Mouse (Mus musculus): ENCODE data around the gene Tmem95. TPM values are rescaled to one million over a fixed set of nuclear protein-coding genes. Genes with fewer than 3 reads are reported as not detected.
"Not testable (repeated sequence)": the region's sequence is repeated elsewhere in the genome, so short reads cannot be mapped to it uniquely, and the experiment has no call there.

Gene Tmem95
- polyA plus RNA-seq, 1 experiment from 2014 or later: not detected

DNA sequence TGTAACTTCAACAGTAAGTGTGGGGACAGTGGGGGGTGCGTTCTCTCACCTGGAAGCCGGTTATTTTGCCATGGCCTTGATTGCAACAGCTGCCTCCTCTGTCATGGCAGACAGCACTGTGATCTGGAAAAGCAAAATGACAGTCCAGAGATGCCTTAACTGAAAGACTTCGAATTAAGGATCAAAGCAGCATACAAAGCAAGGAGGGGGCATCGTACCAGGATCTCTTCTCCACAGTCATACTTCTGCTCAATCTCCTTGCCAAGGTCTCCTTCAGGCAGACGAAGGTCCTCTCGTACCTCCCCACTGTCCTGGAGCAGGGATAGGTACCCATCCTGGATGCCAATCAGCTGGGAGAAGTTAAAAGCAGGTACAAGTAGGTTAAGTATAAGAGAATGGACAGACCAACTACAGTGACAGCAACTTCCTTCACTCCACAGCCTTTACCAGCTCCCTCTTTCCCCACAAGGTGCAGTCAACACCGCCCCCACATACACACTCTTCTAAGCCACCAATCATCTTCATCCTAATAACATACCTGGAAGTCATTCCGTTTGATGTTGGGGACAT lies 39.6 kb upstream of the Tmem95 start:
- H3K9me3 ChIP-seq (ENCODE audit: low read length): no peaks in the 10 kb centered on the region
- WGBS: 85% methylated on average over 8 of the region's 8 CpGs
- no peak overlapping the region for H3K27ac ChIP-seq (ENCODE audit: low read length)
- H3K36me3 ChIP-seq (ENCODE audit: insufficient read depth, low read length): peaks cover 42% of the 10 kb centered on the region
- no peak overlapping the region for H3K4me2 ChIP-seq (replicated peaks; ENCODE audit: low read depth, low read length)
- H3K4me1 ChIP-seq (ENCODE audit: insufficient read depth, low read length): peaks cover 43% of the 10 kb centered on the region
- no peak overlapping the region for H3K4me3 ChIP-seq (ENCODE audit: low read length)
- no peak for ATAC-seq (ENCODE audit: low FRiP score, low TSS enrichment)
- H3K9ac ChIP-seq (replicated peaks; ENCODE audit: low read length): no peak overlapping the region
- H3K27me3 ChIP-seq (ENCODE audit: insufficient read depth, low read length): no peaks in the 10 kb centered on the region

DNA sequence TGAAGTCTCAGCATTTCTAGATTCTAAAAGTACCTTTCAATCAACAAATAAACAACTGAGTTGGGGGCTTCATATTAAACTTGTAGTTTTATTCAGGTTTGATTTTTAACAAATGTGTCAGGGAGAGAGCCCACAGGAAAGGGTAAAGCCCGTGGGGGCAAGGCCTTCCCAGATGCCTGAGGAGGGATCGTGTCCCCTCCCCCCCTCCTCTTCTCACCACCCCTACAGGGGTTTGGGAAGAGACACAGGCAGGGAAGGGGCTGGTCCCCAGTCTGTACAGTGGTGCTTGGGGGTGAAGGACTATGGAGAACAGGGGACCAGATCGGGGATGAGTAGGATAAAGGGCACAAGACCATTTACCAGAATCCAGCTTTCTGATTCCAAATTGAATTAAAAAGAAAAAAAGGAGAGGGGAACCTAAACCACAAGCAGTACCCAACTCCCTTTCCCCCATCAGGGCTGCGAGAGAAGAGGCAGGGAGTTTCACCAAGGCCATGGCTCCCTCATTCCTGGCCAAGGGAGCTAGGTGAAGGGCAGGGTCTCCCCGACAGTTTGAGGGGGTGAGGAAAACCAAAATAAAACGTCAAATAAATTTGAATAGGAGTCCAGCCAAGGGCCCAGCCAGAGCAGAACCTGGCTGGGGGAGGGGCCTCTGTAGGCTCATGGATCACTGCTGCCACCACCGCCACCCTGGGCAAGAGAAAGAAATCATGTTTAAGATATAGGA lies 39.0 kb upstream of the Tmem95 start:
- 55% methylated on average over 7 of the region's 7 CpGs for WGBS

DNA sequence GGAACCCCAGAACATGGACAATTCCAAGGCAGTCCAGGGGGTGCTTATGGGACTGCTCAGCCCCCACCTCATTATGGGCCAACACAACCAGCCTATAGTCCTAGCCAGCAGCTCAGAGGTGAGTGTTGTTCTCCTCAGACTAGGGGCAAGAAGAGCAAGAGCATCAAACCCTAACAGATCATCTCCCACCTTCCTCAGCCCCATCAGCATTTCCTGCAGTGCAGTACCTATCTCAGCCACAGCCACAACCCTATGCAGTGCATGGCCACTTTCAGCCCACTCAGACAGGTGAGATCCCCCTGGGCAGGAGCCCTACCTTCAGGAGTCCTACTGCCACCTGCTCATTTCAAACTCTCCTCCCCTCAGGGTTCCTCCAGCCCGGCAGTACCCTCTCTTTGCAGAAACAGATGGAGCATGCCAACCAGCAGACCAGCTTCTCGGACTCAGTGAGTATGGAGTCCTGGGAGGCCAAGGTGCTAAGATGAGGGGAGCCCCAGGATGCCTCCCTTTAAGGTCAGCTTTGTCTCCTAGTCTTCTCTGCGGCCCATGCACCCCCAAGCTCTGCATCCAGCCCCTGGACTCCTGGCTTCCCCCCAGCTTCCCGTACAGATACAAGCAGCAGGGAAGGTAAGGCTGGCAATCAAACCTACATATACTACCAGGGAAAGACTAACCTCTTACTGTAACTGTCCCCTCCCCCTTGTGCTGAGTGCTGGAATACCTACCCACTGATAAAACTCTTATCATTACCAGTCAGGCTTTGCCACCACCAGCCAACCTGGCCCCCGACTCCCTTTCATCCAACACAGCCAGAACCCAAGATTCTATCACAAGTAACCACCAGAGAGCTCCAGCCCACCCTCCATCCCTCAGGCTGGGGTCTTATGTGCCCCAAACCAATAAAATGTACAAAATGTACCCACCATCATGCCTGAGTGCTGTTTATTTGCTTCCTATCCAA lies 38.1 kb upstream of the Tmem95 start:
- Histone ChIP-seq H3K36me3 (ENCODE audit: insufficient read depth, low read length) (peaks cover 57% of the 10 kb centered on the region), H3K9me3 (ENCODE audit: low read length) (no peaks in the 10 kb centered on the region), H3K4me1 (ENCODE audit: insufficient read depth, low read length) (peaks cover 40% of the 10 kb centered on the region), H3K4me3 (ENCODE audit: low read length) (no peak overlapping the region), H3K27ac (ENCODE audit: low read length) (no peak overlapping the region), H3K4me2 (replicated peaks; ENCODE audit: low read depth, low read length) (no peak overlapping the region), H3K27me3 (ENCODE audit: insufficient read depth, low read length) (no peaks in the 10 kb centered on the region), H3K9ac (replicated peaks; ENCODE audit: low read length) (no peak overlapping the region)
- no peak for ATAC-seq (ENCODE audit: low FRiP score, low TSS enrichment)
- WGBS: 65% methylated on average over 5 of the region's 5 CpGs

More for the DNA sequence above, 39.0 kb upstream of the Tmem95 start:
- H3K27me3 ChIP-seq (ENCODE audit: insufficient read depth, low read length); ATAC-seq (ENCODE audit: low FRiP score, low TSS enrichment); H3K27ac ChIP-seq (ENCODE audit: low read length); H3K4me2 ChIP-seq (replicated peaks; ENCODE audit: low read depth, low read length); H3K9ac ChIP-seq (replicated peaks; ENCODE audit: low read length); H3K9me3 ChIP-seq (ENCODE audit: low read length); H3K4me3 ChIP-seq (ENCODE audit: low read length): not testable (repeated sequence)
- Histone ChIP-seq H3K36me3 (ENCODE audit: insufficient read depth, low read length) (peaks cover 49% of the 10 kb centered on the region), H3K4me1 (ENCODE audit: insufficient read depth, low read length) (peaks cover 40% of the 10 kb centered on the region)

DNA sequence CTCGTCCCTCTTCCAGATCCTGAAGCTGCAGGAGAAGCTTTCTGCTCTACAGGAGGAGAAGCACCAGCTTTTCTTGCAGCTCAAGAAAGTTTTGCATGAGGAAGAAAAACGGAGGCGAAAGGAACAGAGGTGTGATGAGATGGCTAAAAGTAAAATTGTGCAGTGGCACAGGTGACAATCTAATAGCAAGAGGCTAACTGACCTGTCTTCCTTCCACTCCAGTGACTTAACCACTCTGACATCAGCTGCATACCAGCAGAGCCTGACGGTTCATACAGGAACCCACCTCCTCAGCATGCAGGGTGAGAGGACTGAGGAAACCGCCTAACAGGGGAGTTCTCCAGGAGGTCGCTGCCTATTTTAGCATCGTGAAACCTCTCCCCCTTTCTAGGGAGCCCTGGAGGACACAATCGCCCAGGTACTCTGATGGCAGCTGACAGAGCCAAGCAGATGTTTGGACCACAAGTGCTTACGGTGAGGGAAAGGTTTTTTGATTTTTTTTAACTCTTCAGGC lies 37.2 kb upstream of the Tmem95 start:
- peak overlapping the region; percentile 83; the same call in 1 of the 2 replicates for H3K9ac ChIP-seq (replicated peaks; ENCODE audit: low read length)
- H3K27me3 ChIP-seq (ENCODE audit: insufficient read depth, low read length): no peaks in the 10 kb centered on the region
- no peaks in the 10 kb centered on the region for H3K9me3 ChIP-seq (ENCODE audit: low read length)
- H3K27ac ChIP-seq (ENCODE audit: low read length): 0 out of 2 replicates have a peak overlapping the region, but pooled peaks have one; percentile 78
- peak overlapping the region; percentile 79 for H3K4me2 ChIP-seq (replicated peaks; ENCODE audit: low read depth, low read length)
- peak overlapping the region; percentile 88 for H3K4me3 ChIP-seq (ENCODE audit: low read length)
- no peak for ATAC-seq (ENCODE audit: low FRiP score, low TSS enrichment)
- H3K36me3 ChIP-seq (ENCODE audit: insufficient read depth, low read length): peaks cover 67% of the 10 kb centered on the region
- WGBS: 36% methylated on average over 9 of the region's 9 CpGs
- peaks cover 40% of the 10 kb centered on the region for H3K4me1 ChIP-seq (ENCODE audit: insufficient read depth, low read length)

DNA sequence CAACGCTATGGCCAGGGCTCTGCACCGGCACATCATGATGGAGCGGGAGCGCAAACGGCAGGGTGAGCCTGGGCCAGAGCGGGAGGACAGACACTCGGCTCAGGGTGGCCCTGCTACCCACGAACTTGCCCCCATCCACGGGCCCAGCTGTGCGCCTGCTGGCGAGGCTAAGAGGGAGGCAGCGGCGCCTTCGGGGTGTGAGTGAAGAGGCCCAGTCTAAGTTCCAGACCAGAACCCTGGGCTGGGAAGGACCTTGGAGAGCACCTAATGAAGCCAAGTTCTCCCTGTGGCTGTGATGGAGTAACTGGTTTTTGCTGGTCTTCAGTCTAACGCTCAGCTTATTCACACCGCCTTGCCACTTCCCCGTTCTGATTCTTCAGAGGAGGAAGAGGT lies 36.5 kb upstream of the Tmem95 start:
- peak overlapping the region; percentile 83 for H3K9ac ChIP-seq (replicated peaks; ENCODE audit: low read length)
- H3K4me1 ChIP-seq (ENCODE audit: insufficient read depth, low read length): peaks cover 37% of the 10 kb centered on the region
- peak overlapping the region; percentile 78 for H3K27ac ChIP-seq (ENCODE audit: low read length)
- H3K4me2 ChIP-seq (replicated peaks; ENCODE audit: low read depth, low read length): peak overlapping the region; percentile 79
- H3K27me3 ChIP-seq (ENCODE audit: insufficient read depth, low read length): no peaks in the 10 kb centered on the region
- H3K4me3 ChIP-seq (ENCODE audit: low read length): peak overlapping the region; percentile 88
- ATAC-seq (ENCODE audit: low FRiP score, low TSS enrichment): no peak
- WGBS: under 1% methylated on average over 17 of the region's 17 CpGs
- H3K36me3 ChIP-seq (ENCODE audit: insufficient read depth, low read length): peaks cover 72% of the 10 kb centered on the region
- H3K9me3 ChIP-seq (ENCODE audit: low read length): no peaks in the 10 kb centered on the region

DNA sequence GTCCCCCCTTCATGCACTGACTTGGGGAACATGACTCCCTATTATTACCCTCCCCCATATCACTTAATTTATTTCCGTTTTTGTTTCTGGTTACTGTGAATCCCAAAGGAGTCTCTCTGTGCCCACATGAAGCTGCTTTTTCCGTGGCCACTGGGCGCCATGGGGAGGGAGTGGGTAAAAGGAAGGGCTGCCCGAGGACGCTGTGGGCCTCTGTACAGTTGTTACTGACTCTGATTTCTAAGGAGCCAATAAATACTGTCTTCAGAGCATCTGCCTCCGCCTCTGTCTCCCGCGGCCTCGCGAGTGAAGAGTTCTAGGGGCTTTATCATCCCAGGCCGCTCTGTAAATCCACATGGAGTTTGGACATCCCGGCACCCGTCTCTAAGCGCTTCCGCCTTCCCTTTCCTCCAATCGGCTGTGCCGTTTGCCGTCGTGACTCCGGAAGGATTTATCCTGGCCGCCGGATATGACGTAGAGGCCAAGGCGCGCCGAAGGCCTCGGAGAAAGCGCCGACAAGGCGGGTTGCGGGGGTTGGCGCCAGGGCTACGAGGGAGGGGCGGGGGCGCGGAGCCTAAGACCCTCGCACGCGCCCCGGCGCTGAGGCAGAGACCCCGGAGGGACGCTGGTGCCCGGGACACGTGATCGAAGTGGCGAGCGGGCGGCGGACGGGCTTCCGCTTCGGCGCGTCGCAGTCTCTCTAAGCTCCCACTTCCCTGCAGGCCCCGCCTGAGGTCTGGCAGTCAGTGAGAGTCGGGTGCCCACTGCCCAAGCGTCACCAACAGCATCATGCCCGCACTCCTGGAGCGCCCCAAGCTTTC lies 35.9 kb upstream of the Tmem95 start, which contains the start of gene Gps2:
Gps2 (plus strand) TSS at position 335 of the 818 bp plus-strand sequence.
- no peaks in the 10 kb centered on the region for H3K9me3 ChIP-seq (ENCODE audit: low read length)
- H3K27ac ChIP-seq (ENCODE audit: low read length): peak within 1 kb of the TSS; percentile 78
- peak within 1 kb of the TSS; percentile 88 for H3K4me3 ChIP-seq (ENCODE audit: low read length)
- peaks cover 75% of the 10 kb centered on the region for H3K36me3 ChIP-seq (ENCODE audit: insufficient read depth, low read length)
- H3K9ac ChIP-seq (replicated peaks; ENCODE audit: low read length): peak within 1 kb of the TSS; percentile 83
- H3K4me1 ChIP-seq (ENCODE audit: insufficient read depth, low read length): peaks cover 32% of the 10 kb centered on the region
- ATAC-seq (ENCODE audit: low FRiP score, low TSS enrichment): peak; percentile 87
- under 1% methylated on average over 61 of the region's 61 CpGs for WGBS
- peak within 1 kb of the TSS; percentile 79 for H3K4me2 ChIP-seq (replicated peaks; ENCODE audit: low read depth, low read length)
- no peaks in the 10 kb centered on the region for H3K27me3 ChIP-seq (ENCODE audit: insufficient read depth, low read length)

DNA sequence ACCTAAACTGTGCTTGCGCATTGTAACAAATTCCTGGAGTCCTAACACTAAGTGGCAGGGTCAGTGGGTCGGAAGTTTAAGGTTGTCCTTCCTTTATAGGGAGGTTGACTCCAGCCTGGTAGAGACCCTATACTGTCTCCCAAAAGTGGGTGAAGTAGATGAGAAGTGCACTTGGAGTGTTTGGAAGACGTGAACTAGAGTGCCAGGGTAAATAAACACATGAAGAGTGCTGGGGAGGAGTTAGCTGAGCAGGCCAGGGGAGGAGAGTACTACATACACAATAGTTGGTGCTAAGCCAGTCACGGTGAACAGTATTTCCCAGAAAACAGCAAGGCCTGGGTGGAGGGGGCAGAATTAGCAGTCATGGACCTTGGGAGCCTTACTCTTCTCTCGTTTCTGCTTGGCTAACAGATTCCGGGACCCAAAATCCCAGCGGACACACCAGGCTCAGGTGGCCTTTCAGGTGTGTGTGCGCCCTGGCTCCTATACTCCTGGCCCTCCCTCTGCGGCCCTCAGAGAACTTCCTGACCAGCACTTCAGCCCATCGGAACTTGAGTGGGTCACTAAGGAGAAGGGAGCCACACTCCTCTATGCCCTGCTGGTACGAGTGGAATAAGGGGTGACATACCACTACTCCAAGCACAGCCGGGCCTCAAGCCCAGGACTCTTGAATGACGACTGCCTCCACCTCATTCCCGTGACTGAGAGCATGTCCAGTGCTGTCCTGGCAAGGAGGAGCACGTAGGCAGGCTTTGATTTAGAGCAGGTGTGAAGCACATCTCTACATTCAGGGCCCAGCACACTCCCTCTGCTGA lies 35.1 kb upstream of the Tmem95 start:
- Histone ChIP-seq H3K27ac (ENCODE audit: low read length) (no peak overlapping the region), H3K4me2 (replicated peaks; ENCODE audit: low read depth, low read length) (peak overlapping the region; percentile 79), H3K9me3 (ENCODE audit: low read length) (no peaks in the 10 kb centered on the region), H3K4me3 (ENCODE audit: low read length) (peak overlapping the region; percentile 88), H3K36me3 (ENCODE audit: insufficient read depth, low read length) (peaks cover 77% of the 10 kb centered on the region), H3K4me1 (ENCODE audit: insufficient read depth, low read length) (peaks cover 26% of the 10 kb centered on the region), H3K9ac (replicated peaks; ENCODE audit: low read length) (no peak overlapping the region; the same call in 1 of the 2 replicates), H3K27me3 (ENCODE audit: insufficient read depth, low read length) (no peaks in the 10 kb centered on the region)
- ATAC-seq (ENCODE audit: low FRiP score, low TSS enrichment): no peak
- 76% methylated on average over 15 of the region's 15 CpGs for WGBS

DNA sequence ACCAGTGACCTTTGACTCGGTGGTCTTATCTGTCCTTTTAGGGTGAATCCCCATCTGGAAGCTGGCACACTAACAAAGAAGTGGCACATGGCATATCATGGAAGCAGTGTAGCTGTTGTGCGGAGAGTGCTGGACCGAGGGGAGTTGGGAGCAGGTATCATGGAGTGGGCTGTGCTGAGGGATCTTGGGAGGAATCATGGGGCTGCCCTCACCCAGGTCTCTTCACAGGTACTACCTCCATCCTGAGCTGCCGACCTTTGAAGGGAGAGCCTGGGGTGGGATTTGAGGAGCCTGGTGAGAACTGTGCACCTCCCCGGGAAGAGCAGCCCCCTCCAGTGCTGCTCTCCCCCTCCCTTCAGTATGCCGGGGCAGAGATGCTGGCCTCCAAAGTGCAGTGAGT lies 33.9 kb upstream of the Tmem95 start:
- Histone ChIP-seq H3K27ac (ENCODE audit: low read length) (no peak overlapping the region), H3K9ac (replicated peaks; ENCODE audit: low read length) (no peak overlapping the region), H3K4me3 (ENCODE audit: low read length) (no peak overlapping the region), H3K9me3 (ENCODE audit: low read length) (no peaks in the 10 kb centered on the region), H3K4me1 (ENCODE audit: insufficient read depth, low read length) (peaks cover 26% of the 10 kb centered on the region), H3K27me3 (ENCODE audit: insufficient read depth, low read length) (no peaks in the 10 kb centered on the region), H3K36me3 (ENCODE audit: insufficient read depth, low read length) (peaks cover 77% of the 10 kb centered on the region), H3K4me2 (replicated peaks; ENCODE audit: low read depth, low read length) (no peak overlapping the region)
- ATAC-seq (ENCODE audit: low FRiP score, low TSS enrichment): no peak
- WGBS: 87% methylated on average over 6 of the region's 6 CpGs
